Mouse (Mus musculus) T-helper 1 cell (primary cell): Measurements from ENCODE around the gene Nfkbid.

Experiments
- in situ Hi-C: fragments of 300-600 bp; cut with MboI, MseI; formaldehyde crosslinking; loops from one replicate; pipeline ENCODE4 v1.15.1; 2025; ENCODE audit warnings: high pct_unique_total_duplicates

Nfkbid gene

GRCm38 (mm10) chr7:30459484-30459883, 38.0 kb downstream of the Nfkbid start:
- in situ Hi-C loops: no loop called here

GRCm38 (mm10) chr7:30463568-30463967, 42.0 kb downstream of the Nfkbid start:
- in situ Hi-C loops: no loop called here

GRCm38 (mm10) chr7:30463996-30464395, 42.5 kb downstream of the Nfkbid start:
- in situ Hi-C loops: no loop called here

- in situ Hi-C loops: no loop called here
Measured at GRCm38 (mm10) chr7:30464816-30465300, 43.3 kb downstream of the Nfkbid start.

GRCm38 (mm10) chr7:30472411-30472810, 50.9 kb downstream of the Nfkbid start:
- in situ Hi-C loops: no loop called here

GRCm38 (mm10) chr7:30474999-30475398, 53.5 kb downstream of the Nfkbid start:
- in situ Hi-C loops: loop anchor here (5.0 kb wide), 1 partner anchor 103 kb away; no protein-coding TSS in a partner anchor

GRCm38 (mm10) chr7:30476136-30476535, 54.6 kb downstream of the Nfkbid start:
- in situ Hi-C loops: loop anchor here (5.0 kb wide), 1 partner anchor 104 kb away; no protein-coding TSS in a partner anchor

GRCm38 (mm10) chr7:30477415-30478381, 56.2 kb downstream of the Nfkbid start:
- in situ Hi-C loops: loop anchor here (5.0 kb wide), 1 partner anchor 105 kb away; no protein-coding TSS in a partner anchor
